Mouse (Mus musculus): ENCODE results near the gene Kifc3.
A peak's percentile ranks its signal among the peaks of the same experiment; 100 is the strongest.

Gene Kifc3

DNA sequence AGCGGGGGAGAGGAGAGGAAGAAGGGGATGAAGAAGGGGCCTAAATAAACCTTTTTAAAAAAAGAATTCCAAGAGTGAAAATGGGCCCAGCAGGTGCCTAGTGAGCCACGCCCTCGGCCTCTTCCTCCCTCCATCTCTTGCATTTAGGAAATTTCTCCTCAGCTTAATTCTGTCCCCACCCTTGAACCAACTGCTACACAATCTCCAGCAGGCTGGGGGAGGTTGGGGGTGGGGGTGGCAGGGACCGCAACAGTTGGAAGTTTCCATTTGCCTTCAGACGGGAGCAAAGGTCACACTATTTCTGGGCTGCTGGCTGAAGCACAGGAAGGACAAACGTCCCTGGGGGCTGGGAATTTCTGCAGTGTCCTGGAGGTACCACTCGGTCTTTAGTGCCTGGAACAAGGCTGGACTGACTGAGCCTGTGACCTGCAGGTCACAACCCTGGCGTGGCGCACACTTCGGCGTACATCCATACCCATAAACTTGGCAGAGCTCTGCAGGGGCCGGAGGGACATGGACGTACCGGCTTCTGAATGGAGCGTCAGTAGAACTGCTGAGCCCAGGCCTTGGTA, 71.6 kb downstream of the Kifc3 start:
- DNase-seq: peak; percentile 85

DNA sequence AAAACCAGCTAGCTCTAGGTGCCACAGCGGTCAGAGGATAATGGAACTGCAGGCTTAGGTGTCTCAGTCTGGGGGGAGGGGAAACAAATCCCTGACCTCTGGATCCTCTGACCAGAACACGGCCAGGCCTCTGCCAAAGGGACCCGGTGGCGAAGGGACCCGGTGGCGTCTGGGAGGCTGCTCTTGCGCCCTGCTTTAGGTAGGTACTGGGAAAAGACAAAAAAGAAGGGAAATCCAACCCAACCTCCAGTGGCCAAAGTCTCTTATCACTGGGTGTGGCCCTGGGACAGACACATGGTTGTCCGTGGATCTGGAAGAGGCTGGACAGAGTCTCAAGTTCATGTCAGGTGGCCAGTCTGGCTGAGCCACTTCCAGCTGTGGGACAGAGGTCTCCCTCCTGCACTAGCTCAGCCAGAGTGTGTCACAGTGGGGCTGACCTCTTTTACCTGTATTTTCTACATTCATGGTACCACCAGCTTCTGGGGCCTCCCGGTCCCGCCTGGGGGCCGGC, 73.8 kb downstream of the Kifc3 start:
- peak; percentile 60 for DNase-seq

DNA sequence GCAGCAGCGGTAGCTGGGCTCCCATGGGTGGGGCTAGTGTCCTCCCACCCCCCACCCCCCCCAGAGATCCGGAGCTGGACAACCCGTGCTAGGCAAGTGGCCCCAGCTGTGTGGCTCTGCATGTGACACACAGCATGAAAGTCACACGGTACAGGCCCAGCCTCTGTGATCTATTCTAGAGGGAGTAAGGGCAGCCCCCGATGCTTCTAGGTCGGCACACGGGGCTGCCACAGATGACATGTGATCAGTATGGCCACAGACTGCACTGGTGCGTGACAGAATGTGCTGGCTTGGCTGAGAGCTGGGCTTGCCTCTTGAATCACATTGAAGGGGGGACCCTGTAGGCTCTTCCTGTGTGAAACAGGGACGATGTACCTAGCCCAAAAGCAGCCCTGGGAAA, 75.0 kb downstream of the Kifc3 start:
- no peak for DNase-seq

DNA sequence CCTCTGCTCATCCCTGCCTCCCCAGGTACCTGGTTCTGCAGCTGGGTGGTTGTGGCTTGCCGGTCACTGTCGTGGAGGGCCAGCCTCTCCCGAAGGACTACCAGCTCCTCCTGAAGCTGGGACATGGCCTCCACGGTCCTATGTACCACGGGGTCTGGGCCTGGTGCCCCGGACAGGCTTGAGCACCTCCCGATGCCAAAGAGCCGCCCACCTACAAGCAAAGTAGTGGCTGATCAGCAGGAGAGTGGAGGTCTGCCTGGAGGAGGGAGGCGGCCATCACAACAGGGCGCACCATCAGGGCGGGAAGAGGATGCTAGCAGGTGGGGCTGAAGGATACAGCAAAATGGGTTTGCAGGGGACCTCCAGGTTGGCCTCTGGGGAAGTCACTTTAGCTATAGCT, 76.1 kb downstream of the Kifc3 start:
- DNase-seq: no peak

DNA sequence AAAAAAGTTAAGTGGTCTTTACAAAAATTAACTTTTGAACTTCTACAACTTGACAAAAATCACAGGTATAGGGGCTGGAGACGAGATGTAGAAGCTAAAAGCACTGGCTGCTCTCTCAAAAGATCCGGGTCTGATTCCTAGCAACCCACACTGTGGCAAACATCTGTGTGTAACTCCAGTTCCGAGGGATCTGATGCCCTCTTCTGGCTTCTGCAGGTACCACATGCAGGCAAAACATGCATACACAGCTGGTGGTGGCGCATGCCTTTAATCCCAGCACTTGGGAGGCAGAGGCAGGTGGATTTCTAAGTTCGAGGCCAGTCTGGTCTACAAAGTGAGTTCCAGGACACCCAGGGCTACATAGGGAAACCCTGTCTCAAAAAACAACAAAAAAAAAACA, 79.2 kb downstream of the Kifc3 start:
- no peak for DNase-seq

DNA sequence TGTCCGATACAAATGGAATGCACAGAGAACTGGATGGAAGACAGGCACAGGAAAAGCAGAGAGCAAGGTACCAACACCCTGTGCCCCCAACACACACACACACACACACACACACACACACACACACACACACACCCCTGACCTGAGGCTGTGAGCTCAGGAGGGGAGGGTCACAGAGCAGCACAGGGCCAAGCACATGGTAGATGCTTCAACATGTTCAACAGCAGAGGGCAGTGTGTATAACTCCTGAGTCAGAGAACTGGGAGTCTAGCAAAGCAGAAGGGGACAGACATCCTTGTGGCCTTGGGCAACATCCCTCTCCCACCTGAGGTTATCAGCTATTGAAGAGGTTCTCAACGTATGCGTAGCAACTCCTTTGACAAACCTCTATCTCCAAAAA, 88.9 kb downstream of the Kifc3 start:
- DNase-seq: peak; percentile 46

DNA sequence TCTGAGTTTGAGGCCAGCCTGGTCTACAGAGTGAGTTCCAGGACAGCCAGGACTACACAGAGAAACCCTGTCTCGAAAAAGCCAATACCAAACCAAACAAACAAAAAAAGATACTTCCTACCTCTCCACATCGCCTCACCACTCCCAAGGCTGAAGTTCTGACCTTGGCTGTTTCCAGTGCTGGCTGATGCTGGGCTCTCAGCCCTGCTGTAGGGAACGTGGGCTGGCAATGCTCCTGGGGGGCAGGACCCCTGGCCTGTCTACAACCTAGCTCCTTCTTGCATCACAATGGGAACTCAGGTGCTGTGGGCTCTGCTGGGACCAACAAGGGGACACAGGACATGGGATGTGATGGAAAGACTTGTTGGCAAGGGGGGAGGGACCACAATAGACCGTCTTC, 89.5 kb downstream of the Kifc3 start:
- no peak for DNase-seq

- peak; percentile 56 for DNase-seq
Measured at GRCm38 (mm10) chr8:95112594-95112993, 90.0 kb downstream of the Kifc3 start.

DNA sequence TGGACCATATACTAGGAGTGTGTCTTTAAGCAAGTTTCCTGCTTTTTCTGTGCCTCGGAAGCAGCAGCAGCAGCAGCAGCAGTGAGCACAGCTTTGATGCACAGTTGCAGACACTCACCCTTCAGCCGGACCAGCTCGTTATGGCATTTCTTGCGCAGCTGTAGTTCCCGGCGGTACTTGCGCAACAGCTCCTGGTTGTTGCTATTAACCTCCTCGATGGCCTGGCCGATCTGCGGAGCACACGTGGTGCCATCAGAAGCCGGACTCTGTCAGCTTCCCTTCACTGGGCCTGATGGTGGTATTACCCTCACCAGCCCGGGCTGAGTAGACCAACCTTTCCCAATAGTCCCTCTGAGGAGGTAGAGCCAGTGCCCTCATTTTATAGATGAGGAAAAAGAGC, 95.3 kb downstream of the Kifc3 start:
- DNase-seq: no peak

DNA sequence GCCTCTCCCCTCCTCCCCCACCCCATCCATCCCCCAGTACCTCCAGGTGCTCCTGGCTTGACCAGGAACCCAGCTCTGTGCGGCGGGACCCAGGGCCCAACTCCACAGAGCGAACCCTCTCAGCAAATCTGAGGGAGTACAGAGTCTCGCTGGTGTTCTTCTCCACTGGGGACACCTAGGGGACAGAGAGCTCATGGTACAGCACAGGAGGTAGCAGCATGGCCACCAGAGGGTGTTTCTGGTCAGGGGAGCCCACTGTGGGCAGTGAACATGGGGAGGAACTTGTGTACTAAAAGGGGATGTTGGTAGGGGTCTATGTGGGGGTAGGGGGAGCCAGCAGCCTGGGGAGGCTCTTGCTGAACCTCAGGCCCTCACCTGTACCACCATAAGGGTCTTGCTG, 100.6 kb downstream of the Kifc3 start:
- no peak for DNase-seq

- DNase-seq: peak; percentile 82
Measured at GRCm38 (mm10) chr8:95099009-95099408, 103.6 kb downstream of the Kifc3 start.

- DNase-seq: peak; percentile 94
Measured at GRCm38 (mm10) chr8:95093574-95093973, 109.0 kb downstream of the Kifc3 start.

GRCm38 (mm10) chr8:95085432-95086141, 117.0 kb downstream of the Kifc3 start:
- no peak for DNase-seq

GRCm38 (mm10) chr8:95084744-95085431, 117.7 kb downstream of the Kifc3 start:
- no peak for DNase-seq

- DNase-seq: no peak
Measured at GRCm38 (mm10) chr8:95084261-95084660, 118.4 kb downstream of the Kifc3 start.

DNA sequence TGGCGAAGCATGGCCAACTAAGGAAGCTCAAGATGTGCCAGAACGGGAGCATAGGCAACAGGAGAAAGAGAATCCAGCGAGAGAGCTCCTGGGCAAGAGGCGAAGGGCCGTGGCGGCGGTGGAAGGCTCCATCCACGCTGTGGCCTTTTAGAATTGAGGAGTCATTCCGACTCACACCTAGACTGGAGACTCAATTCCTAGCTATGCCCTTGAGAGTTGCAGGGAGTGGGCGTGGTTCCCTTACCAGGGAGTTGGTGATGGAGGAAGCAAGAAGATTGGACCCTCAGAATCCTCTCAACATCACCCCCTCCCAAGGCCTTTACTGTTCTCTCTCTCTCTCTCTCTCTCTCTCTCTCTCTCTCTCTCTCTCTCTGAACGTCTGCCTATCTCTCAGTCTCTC, 121.0 kb downstream of the Kifc3 start:
- DNase-seq: no peak

DNA sequence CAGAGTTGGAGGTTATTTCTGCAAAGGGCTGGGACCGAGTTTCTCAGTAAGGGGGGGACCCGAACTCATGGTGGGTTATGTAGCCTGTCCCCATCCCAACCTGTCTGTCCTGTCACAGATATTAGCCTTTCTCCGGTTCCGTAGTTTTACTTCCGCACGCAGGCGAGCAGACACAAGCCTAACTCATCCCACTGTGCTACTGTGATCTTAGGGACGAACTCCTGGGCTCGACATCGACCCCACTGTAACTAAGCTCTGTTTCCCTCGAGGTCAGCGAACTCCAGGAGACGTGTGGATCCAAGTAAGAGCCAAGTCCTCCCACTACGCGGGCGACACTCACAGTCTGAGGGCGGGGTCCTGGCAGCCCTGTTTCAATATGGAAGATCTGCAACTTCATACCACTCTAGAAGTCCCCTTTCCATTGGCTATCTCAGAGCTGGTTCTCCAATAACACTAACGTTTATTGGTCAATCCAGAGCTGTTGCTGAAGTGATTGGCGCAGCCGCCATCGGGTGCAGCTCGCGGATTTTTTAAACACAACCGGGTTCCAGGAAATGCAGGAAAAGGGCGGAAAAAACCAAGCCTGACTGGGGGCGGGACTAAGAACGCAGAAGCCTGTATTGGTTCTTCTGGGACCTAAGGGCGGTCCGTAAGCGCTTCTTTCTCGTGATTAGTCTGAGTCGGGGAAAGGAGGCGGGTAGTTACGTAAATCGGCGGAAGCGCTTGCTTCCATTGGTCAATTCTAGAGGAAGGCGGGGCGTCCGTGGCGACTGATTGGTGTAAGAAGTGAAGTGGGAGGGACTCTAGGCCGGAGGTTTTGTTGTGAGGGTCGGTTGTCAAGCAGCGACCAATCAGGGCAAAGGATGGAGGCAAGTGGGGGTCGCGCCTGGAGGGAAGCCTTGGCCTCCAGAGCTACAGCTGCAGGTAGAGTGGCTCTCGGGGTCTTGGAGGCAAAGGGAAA, 122.0 kb downstream of the Kifc3 start, which contains the start of gene Katnb1:
Gene Katnb1, plus strand, starts transcription at position 806 of the 961 bp plus-strand sequence.
- DNase-seq: peak; percentile 100

DNA sequence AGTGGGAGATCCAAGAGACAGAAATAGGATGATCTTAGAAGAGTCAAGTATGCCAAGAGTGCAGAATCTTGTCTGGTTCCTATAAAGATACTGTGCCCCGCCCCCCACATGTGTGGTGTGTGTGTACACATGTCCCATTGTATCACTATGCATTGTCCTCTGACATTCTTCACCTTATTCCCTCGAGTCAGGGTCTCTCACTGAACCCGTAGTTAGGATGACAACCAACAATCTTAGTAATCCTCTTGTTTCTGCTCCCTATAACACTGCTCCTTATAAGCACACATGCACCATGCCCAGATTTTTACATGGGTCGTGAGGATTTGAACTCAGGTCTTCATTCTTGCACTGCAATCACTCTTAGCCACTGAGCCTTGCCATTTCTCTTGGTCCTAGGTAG, 123.3 kb downstream of the Kifc3 start:
- DNase-seq: no peak

DNA sequence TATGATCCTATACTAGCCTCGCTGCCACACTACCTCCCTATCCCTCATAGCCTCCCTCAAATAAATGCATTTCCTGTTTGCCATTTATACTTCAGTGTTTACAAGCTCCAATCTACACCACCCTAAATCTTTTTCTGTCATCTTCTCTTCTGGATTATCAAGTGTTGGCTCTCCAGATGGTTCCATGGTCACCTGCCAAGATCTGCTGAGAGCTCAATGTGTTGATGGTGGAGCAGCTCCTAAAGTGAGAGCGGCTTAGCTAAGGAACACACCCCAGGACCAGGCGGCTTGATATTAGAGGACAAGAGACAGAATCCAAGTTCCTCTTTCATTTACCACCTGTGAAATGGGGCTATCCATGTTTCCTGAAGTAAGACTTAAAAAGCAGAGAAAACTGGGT, 124.6 kb downstream of the Kifc3 start:
- no peak for DNase-seq

GRCm38 (mm10) chr8:95076151-95076550, 126.5 kb downstream of the Kifc3 start:
- DNase-seq: no peak

GRCm38 (mm10) chr8:95075504-95075903, 127.1 kb downstream of the Kifc3 start:
- DNase-seq: no peak

DNA sequence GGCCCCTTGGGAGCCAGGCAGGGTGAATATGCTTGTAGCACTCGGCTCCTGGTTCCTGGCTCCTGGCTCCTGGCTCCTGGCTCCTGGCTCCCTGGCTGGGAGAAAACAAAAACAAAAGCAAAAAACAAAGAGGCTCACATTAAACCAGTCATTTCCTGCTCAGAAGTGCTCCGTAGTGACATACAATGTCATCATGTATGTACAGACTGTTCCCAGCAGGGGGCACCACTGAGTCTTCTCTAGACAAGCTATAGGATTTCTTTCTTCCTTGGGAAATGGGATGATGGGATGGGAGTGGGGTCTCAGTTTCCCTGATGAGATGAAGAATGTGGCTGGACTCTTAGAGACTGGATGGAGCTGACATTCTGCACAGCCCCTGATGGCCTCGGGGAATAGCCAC, 135.0 kb downstream of the Kifc3 start:
- peak; percentile 76 for DNase-seq

DNA sequence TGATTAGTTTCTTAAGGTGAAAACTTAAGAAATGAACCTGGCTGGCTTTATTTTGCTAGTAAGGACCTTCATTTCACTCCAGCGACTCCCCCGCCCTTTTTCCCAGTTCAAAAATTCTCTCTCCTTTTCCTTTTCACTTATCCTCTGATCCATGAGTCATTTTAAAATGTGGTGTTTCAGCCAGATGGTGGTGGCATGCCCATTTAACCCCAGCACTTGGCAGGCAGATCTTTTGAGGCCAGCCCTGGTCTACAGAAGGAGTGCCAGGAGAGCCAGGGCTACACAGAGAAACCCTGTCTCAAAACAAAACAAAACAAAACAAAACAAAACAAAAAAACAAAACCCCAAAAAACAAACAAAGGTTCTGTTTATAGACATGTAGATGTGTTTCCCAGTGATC, 138.1 kb downstream of the Kifc3 start:
- no peak for DNase-seq
